Mouse (Mus musculus): Measurements from ENCODE around the gene Abi3bp. TPM values are rescaled to one million over a fixed set of nuclear protein-coding genes. Genes with fewer than 3 reads are reported as not detected.

The Abi3bp gene
- polyA plus RNA-seq, 1 experiment from 2014 or later = 0.36 TPM

GRCm38 (mm10) chr16:56526482-56526881 lies 48.8 kb downstream of the Abi3bp start:
- ATAC-seq = no peak

GRCm38 (mm10) chr16:56528079-56528688 lies 50.5 kb downstream of the Abi3bp start:
- H3K9me3 ChIP-seq = no peaks in the 10 kb centered on the region
- H3K36me3 ChIP-seq = no peaks in the 10 kb centered on the region
- H3K27me3 ChIP-seq = no peaks in the 10 kb centered on the region
- H3K4me1 ChIP-seq (replicated peaks) = no peaks in the 10 kb centered on the region
- no peak overlapping the region for H3K4me2 ChIP-seq (replicated peaks)
- H3K27ac ChIP-seq = no peak overlapping the region
- WGBS = 81% methylated on average over 3 of the region's 3 CpGs
- H3K4me3 ChIP-seq (replicated peaks) = no peak overlapping the region
- ATAC-seq = no peak
- no peak overlapping the region for H3K9ac ChIP-seq (replicated peaks)

More at GRCm38 (mm10) chr16:56526482-56526881, 48.8 kb downstream of the Abi3bp start:
- Histone ChIP-seq H3K4me3 (replicated peaks) (no peak overlapping the region), H3K9ac (replicated peaks) (no peak overlapping the region), H3K27ac (no peak overlapping the region), H3K4me1 (replicated peaks) (no peaks in the 10 kb centered on the region), H3K9me3 (no peaks in the 10 kb centered on the region), H3K4me2 (replicated peaks) (no peak overlapping the region), H3K36me3 (no peaks in the 10 kb centered on the region), H3K27me3 (no peaks in the 10 kb centered on the region)
- WGBS = 95% methylated on average over 1 of the region's 1 CpGs

- 81% methylated on average over 1 of the region's 1 CpGs for WGBS
- no peak for ATAC-seq
- H3K9ac ChIP-seq (replicated peaks) = no peak overlapping the region
Observed at GRCm38 (mm10) chr16:56579536-56579935, 101.9 kb downstream of the Abi3bp start.

GRCm38 (mm10) chr16:56593581-56593980 lies 115.9 kb downstream of the Abi3bp start:
- WGBS = 90% methylated on average over 5 of the region's 5 CpGs
- no peak overlapping the region for H3K4me3 ChIP-seq (replicated peaks)
- no peaks in the 10 kb centered on the region for H3K4me1 ChIP-seq (replicated peaks)
- H3K27ac ChIP-seq = no peak overlapping the region
- ATAC-seq = no peak
- no peaks in the 10 kb centered on the region for H3K27me3 ChIP-seq
- no peaks in the 10 kb centered on the region for H3K36me3 ChIP-seq
- H3K9ac ChIP-seq (replicated peaks) = no peak overlapping the region
- H3K9me3 ChIP-seq = no peaks in the 10 kb centered on the region
- no peak overlapping the region for H3K4me2 ChIP-seq (replicated peaks)

More at GRCm38 (mm10) chr16:56579536-56579935, 101.9 kb downstream of the Abi3bp start:
- Histone ChIP-seq H3K36me3 (no peaks in the 10 kb centered on the region), H3K9me3 (no peaks in the 10 kb centered on the region), H3K4me2 (replicated peaks) (no peak overlapping the region), H3K4me1 (replicated peaks) (no peaks in the 10 kb centered on the region), H3K4me3 (replicated peaks) (no peak overlapping the region), H3K27ac (no peak overlapping the region), H3K27me3 (no peaks in the 10 kb centered on the region)

- Histone ChIP-seq H3K36me3 (no peaks in the 10 kb centered on the region), H3K4me3 (replicated peaks) (no peak overlapping the region), H3K27me3 (no peaks in the 10 kb centered on the region), H3K4me1 (replicated peaks) (no peaks in the 10 kb centered on the region), H3K9me3 (no peaks in the 10 kb centered on the region), H3K27ac (no peak overlapping the region), H3K9ac (replicated peaks) (no peak overlapping the region), H3K4me2 (replicated peaks) (no peak overlapping the region)
- 86% methylated on average over 6 of the region's 6 CpGs for WGBS
- no peak for ATAC-seq
Observed at GRCm38 (mm10) chr16:56594866-56595265, 117.2 kb downstream of the Abi3bp start.

- H3K27me3 ChIP-seq = no peaks in the 10 kb centered on the region
- H3K4me2 ChIP-seq (replicated peaks) = no peak overlapping the region
- ATAC-seq = no peak
- no peaks in the 10 kb centered on the region for H3K36me3 ChIP-seq
- WGBS = 94% methylated on average over 4 of the region's 4 CpGs
- H3K9me3 ChIP-seq = no peaks in the 10 kb centered on the region
- H3K4me3 ChIP-seq (replicated peaks) = no peak overlapping the region
- no peak overlapping the region for H3K27ac ChIP-seq
- H3K9ac ChIP-seq (replicated peaks) = no peak overlapping the region
- no peaks in the 10 kb centered on the region for H3K4me1 ChIP-seq (replicated peaks)
Observed at GRCm38 (mm10) chr16:56598427-56598826, 120.7 kb downstream of the Abi3bp start.

- no peaks in the 10 kb centered on the region for H3K27me3 ChIP-seq
- no peak overlapping the region for H3K4me2 ChIP-seq (replicated peaks)
- 91% methylated on average over 1 of the region's 1 CpGs for WGBS
- ATAC-seq = no peak
- H3K4me3 ChIP-seq (replicated peaks) = no peak overlapping the region
- no peaks in the 10 kb centered on the region for H3K9me3 ChIP-seq
- no peak overlapping the region for H3K9ac ChIP-seq (replicated peaks)
- H3K27ac ChIP-seq = no peak overlapping the region
- no peaks in the 10 kb centered on the region for H3K36me3 ChIP-seq
- no peaks in the 10 kb centered on the region for H3K4me1 ChIP-seq (replicated peaks)
Observed at GRCm38 (mm10) chr16:56602394-56602793, 124.7 kb downstream of the Abi3bp start.

- ATAC-seq = no peak
Observed at GRCm38 (mm10) chr16:56610572-56610971, 132.9 kb downstream of the Abi3bp start.

GRCm38 (mm10) chr16:56611096-56611867 lies 133.6 kb downstream of the Abi3bp start:
- 31% methylated on average over 10 of the region's 10 CpGs for WGBS
- H3K27ac ChIP-seq = no peak overlapping the region

More at GRCm38 (mm10) chr16:56610572-56610971, 132.9 kb downstream of the Abi3bp start:
- Histone ChIP-seq H3K9ac (replicated peaks) (no peak overlapping the region), H3K4me1 (replicated peaks) (peaks cover 10% of the 10 kb centered on the region), H3K4me3 (replicated peaks) (no peak overlapping the region), H3K4me2 (replicated peaks) (no peak overlapping the region), H3K36me3 (no peaks in the 10 kb centered on the region), H3K27me3 (no peaks in the 10 kb centered on the region), H3K27ac (no peak overlapping the region), H3K9me3 (no peaks in the 10 kb centered on the region)
- WGBS = 79% methylated on average over 8 of the region's 8 CpGs

GRCm38 (mm10) chr16:56638544-56638943 lies 160.9 kb downstream of the Abi3bp start:
- ATAC-seq = no peak

More at GRCm38 (mm10) chr16:56611096-56611867, 133.6 kb downstream of the Abi3bp start:
- no peaks in the 10 kb centered on the region for H3K27me3 ChIP-seq
- no peaks in the 10 kb centered on the region for H3K36me3 ChIP-seq
- peaks cover 10% of the 10 kb centered on the region for H3K4me1 ChIP-seq (replicated peaks)
- H3K4me2 ChIP-seq (replicated peaks) = no peak overlapping the region
- no peak for ATAC-seq
- no peak overlapping the region for H3K9ac ChIP-seq (replicated peaks)
- no peaks in the 10 kb centered on the region for H3K9me3 ChIP-seq
- no peak overlapping the region for H3K4me3 ChIP-seq (replicated peaks)

GRCm38 (mm10) chr16:56645251-56645650 lies 167.6 kb downstream of the Abi3bp start:
- ATAC-seq = 0 out of 2 replicates have a peak, but pooled peaks have one; percentile 58
- no peaks in the 10 kb centered on the region for H3K4me1 ChIP-seq (replicated peaks)
- H3K27me3 ChIP-seq = no peaks in the 10 kb centered on the region
- H3K27ac ChIP-seq = no peak overlapping the region
- no peaks in the 10 kb centered on the region for H3K36me3 ChIP-seq
- H3K4me2 ChIP-seq (replicated peaks) = no peak overlapping the region
- H3K9ac ChIP-seq (replicated peaks) = no peak overlapping the region
- H3K9me3 ChIP-seq = no peaks in the 10 kb centered on the region
- WGBS = 27% methylated on average over 2 of the region's 2 CpGs
- no peak overlapping the region for H3K4me3 ChIP-seq (replicated peaks)

More at GRCm38 (mm10) chr16:56638544-56638943, 160.9 kb downstream of the Abi3bp start:
- no peaks in the 10 kb centered on the region for H3K9me3 ChIP-seq
- no peak overlapping the region for H3K9ac ChIP-seq (replicated peaks)
- H3K27me3 ChIP-seq = no peaks in the 10 kb centered on the region
- H3K4me1 ChIP-seq (replicated peaks) = no peaks in the 10 kb centered on the region
- WGBS = 93% methylated on average over 3 of the region's 3 CpGs
- no peak overlapping the region for H3K27ac ChIP-seq
- no peak overlapping the region for H3K4me2 ChIP-seq (replicated peaks)
- H3K4me3 ChIP-seq (replicated peaks) = no peak overlapping the region
- H3K36me3 ChIP-seq = no peaks in the 10 kb centered on the region

- no peaks in the 10 kb centered on the region for H3K9me3 ChIP-seq
- ATAC-seq = no peak
- H3K4me2 ChIP-seq (replicated peaks) = no peak overlapping the region
- H3K9ac ChIP-seq (replicated peaks) = no peak overlapping the region
- no peaks in the 10 kb centered on the region for H3K27me3 ChIP-seq
- H3K36me3 ChIP-seq = no peaks in the 10 kb centered on the region
- WGBS = 62% methylated on average over 7 of the region's 7 CpGs
- H3K4me3 ChIP-seq (replicated peaks) = no peak overlapping the region
- no peaks in the 10 kb centered on the region for H3K4me1 ChIP-seq (replicated peaks)
- no peak overlapping the region for H3K27ac ChIP-seq
Observed at GRCm38 (mm10) chr16:56646382-56647172, 168.9 kb downstream of the Abi3bp start.
